Mouse (Mus musculus) liver, embryonic 15.5 days (tissue): Measurements from ENCODE around the gene Emc8. TPM values are rescaled to one million over a fixed set of nuclear protein-coding genes. Genes with fewer than 3 reads are reported as not detected.

Experiments used
- ATAC-seq: fragments of 200-750 bp; cut with Nextera tagmentation; 2 replicates; pipeline ENCODE4 v1.8.0; 2017; ENCODE audit warnings: moderate number of reproducible peaks, mild to moderate bottlenecking, moderate library complexity; ENCODE audit not compliant: insufficient read depth
- H3K27ac ChIP-seq: fragments of 300-500 bp; sonication (generic); replicated peaks from 2 replicates; pipeline ENCODE4 v1.5.1; 2015; ENCODE audit warnings: mild to moderate bottlenecking, inconsistent platforms
- H3K27me3 ChIP-seq: fragments of 300-500 bp; sonication (generic); 2 replicates; pipeline ENCODE4 v1.6.1; 2015; ENCODE audit warnings: mild to moderate bottlenecking, inconsistent platforms
- H3K36me3 ChIP-seq: fragments of 300-500 bp; sonication (generic); replicated peaks from 2 replicates; pipeline ENCODE4 v1.6.1; 2015; ENCODE audit warnings: moderate library complexity, mild to moderate bottlenecking, inconsistent platforms
- H3K4me1 ChIP-seq: fragments of 300-500 bp; sonication (generic); replicated peaks from 2 replicates; pipeline ENCODE4 v1.6.1; 2015; ENCODE audit warnings: inconsistent platforms
- H3K4me2 ChIP-seq: fragments of 300-500 bp; sonication (generic); 2 replicates; pipeline ENCODE4 v1.6.1; 2015; ENCODE audit warnings: moderate library complexity, mild to moderate bottlenecking, inconsistent platforms
- H3K4me3 ChIP-seq: fragments of 300-500 bp; sonication (generic); replicated peaks from 2 replicates; pipeline ENCODE4 v1.5.1; 2015; ENCODE audit warnings: mild to moderate bottlenecking, inconsistent platforms
- H3K9ac ChIP-seq: fragments of 300-500 bp; sonication (generic); 2 replicates; pipeline ENCODE4 v1.6.1; 2015; ENCODE audit warnings: moderate library complexity, mild to moderate bottlenecking, inconsistent platforms
- H3K9me3 ChIP-seq: fragments of 300-500 bp; sonication (generic); replicated peaks from 2 replicates; pipeline ENCODE4 v1.6.1; 2016; ENCODE audit warnings: inconsistent platforms
- WGBS: fragments of 180-500 bp; shearing (Covaris S2); methylation state at CpG from one replicate; pipeline ENCODE4 v1.1.7; 2015; ENCODE audit warnings: mixed read lengths; ENCODE audit not compliant: insufficient replicate concordance; 5-methylcytosine and 5-hydroxymethylcytosine counted together
- polyA plus RNA-seq: library from polyadenylated mRNA; unstranded; fragments of >200 nt; fragmentation: Nextera tagmentation; extraction: Ambion mirVana; gene quantifications from 2 replicates; pipeline ENCODE4 v1.2.1, GENCODE M21; 2015

Gene Emc8
- polyA plus RNA-seq, 1 experiment from 2014 or later = 100 TPM

GRCm38 (mm10) chr8:120620441-120620840, 47.9 kb downstream of the Emc8 start:
- WGBS = 56% methylated on average over 7 of the region's 7 CpGs
- H3K36me3 ChIP-seq = no peaks in the 10 kb centered on the region
- peaks cover 42% of the 10 kb centered on the region for H3K4me1 ChIP-seq
- H3K9me3 ChIP-seq = no peaks in the 10 kb centered on the region
- no peaks in the 10 kb centered on the region for H3K27me3 ChIP-seq
- no peak overlapping the region for H3K4me2 ChIP-seq
- H3K27ac ChIP-seq = peak overlapping the region; percentile 54; the same call in 1 of the 2 replicates
- H3K4me3 ChIP-seq = no peak overlapping the region
- ATAC-seq = peak; percentile 20; the same call in 1 of the 2 replicates
- no peak overlapping the region for H3K9ac ChIP-seq

- Histone ChIP-seq H3K36me3 (no peaks in the 10 kb centered on the region), H3K4me1 (peaks cover 42% of the 10 kb centered on the region), H3K9me3 (no peaks in the 10 kb centered on the region), H3K27ac (peak overlapping the region; percentile 64), H3K4me3 (no peak overlapping the region), H3K27me3 (no peaks in the 10 kb centered on the region), H3K4me2 (no peak overlapping the region), H3K9ac (no peak overlapping the region)
- peak; percentile 19; the same call in 1 of the 2 replicates for ATAC-seq
- 54% methylated on average over 11 of the region's 11 CpGs for WGBS
Measured at GRCm38 (mm10) chr8:120619235-120620180, 48.9 kb downstream of the Emc8 start.

- ATAC-seq = no peak
- Histone ChIP-seq H3K4me1 (peaks cover 31% of the 10 kb centered on the region), H3K4me2 (no peak overlapping the region), H3K36me3 (no peaks in the 10 kb centered on the region), H3K27ac (no peak overlapping the region), H3K4me3 (no peak overlapping the region), H3K9me3 (no peaks in the 10 kb centered on the region), H3K9ac (no peak overlapping the region), H3K27me3 (peaks cover 10% of the 10 kb centered on the region; the same call in 1 of the 2 replicates)
- WGBS = 0% methylated on average over 6 of the region's 6 CpGs
Measured at GRCm38 (mm10) chr8:120618110-120618509, 50.3 kb downstream of the Emc8 start.

DNA sequence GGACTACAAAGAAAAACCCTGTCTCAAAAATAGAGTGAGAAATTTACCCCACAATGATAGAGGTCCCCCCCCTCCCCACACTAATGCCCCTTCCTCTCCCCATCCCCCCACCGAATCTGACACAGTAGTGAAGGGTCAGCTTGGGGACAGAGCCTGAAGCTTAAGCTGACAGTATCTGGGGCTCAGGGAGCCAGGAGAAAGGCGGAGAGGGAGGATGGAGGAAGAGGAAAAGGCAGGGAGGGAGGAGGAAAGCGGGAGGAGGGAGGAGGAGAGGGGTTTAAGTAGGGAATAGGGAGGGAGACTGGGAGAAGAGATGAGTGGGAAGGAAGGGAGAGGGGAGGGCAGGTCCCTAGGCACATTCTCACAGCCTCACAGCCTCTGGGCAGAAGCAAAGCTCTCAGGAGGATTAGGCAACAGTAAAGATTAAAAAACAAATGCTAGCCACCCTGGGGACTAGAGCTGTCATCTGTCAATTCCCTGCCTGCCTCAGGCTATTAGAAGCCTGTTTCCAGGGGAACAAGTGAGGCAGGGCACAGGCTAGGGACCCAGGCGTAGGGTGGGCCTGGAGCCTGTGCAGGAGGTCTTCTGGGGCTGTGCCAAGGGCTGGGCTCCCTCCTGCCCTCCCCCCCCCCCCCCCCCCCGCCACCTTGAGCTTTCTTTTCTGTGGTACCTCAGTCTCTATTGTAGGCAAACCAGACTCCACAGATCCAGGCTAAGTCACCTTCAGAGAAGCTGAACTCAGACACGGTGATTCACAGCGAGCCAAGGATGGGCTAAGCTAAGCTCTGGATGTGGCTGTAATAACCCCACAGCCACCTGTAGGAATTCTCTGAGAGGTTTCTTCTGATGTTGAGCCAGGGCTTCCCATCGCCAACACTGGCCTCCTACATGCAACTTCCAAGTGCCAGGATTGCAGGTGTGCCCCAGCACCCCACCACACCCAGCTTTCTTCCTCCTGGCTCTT, 51.4 kb downstream of the Emc8 start:
- no peak overlapping the region for H3K27ac ChIP-seq
- H3K4me3 ChIP-seq = no peak overlapping the region
- no peaks in the 10 kb centered on the region for H3K9me3 ChIP-seq
- H3K4me1 ChIP-seq = peaks cover 27% of the 10 kb centered on the region
- H3K36me3 ChIP-seq = no peaks in the 10 kb centered on the region
- no peak for ATAC-seq
- no peak overlapping the region for H3K4me2 ChIP-seq
- H3K27me3 ChIP-seq = peaks cover 15% of the 10 kb centered on the region; the same call in 1 of the 2 replicates
- no peak overlapping the region for H3K9ac ChIP-seq
- WGBS = 49% methylated on average over 7 of the region's 8 CpGs

- 58% methylated on average over 3 of the region's 3 CpGs for WGBS
- no peak overlapping the region for H3K9ac ChIP-seq
- no peak overlapping the region for H3K4me2 ChIP-seq
- H3K27me3 ChIP-seq = peaks cover 20% of the 10 kb centered on the region; the same call in 1 of the 2 replicates
- no peaks in the 10 kb centered on the region for H3K36me3 ChIP-seq
- no peaks in the 10 kb centered on the region for H3K9me3 ChIP-seq
- H3K4me1 ChIP-seq = peaks cover 11% of the 10 kb centered on the region
- no peak for ATAC-seq
- no peak overlapping the region for H3K27ac ChIP-seq
- no peak overlapping the region for H3K4me3 ChIP-seq
Measured at GRCm38 (mm10) chr8:120614491-120614890, 53.9 kb downstream of the Emc8 start.

GRCm38 (mm10) chr8:120610824-120611223, 57.5 kb downstream of the Emc8 start:
- H3K36me3 ChIP-seq = no peaks in the 10 kb centered on the region
- no peak overlapping the region for H3K27ac ChIP-seq
- no peak overlapping the region for H3K4me2 ChIP-seq
- no peaks in the 10 kb centered on the region for H3K9me3 ChIP-seq
- peaks cover 22% of the 10 kb centered on the region; the same call in 1 of the 2 replicates for H3K27me3 ChIP-seq
- no peak for ATAC-seq
- H3K4me3 ChIP-seq = no peak overlapping the region
- H3K9ac ChIP-seq = no peak overlapping the region
- H3K4me1 ChIP-seq = peaks cover 10% of the 10 kb centered on the region
- 73% methylated on average over 6 of the region's 6 CpGs for WGBS

- H3K4me1 ChIP-seq = peaks cover 10% of the 10 kb centered on the region
- peaks cover 9% of the 10 kb centered on the region; the same call in 1 of the 2 replicates for H3K27me3 ChIP-seq
- no peak for ATAC-seq
- peak overlapping the region; percentile 46 for H3K4me2 ChIP-seq
- 5% methylated on average over 7 of the region's 7 CpGs for WGBS
- no peaks in the 10 kb centered on the region for H3K36me3 ChIP-seq
- peak overlapping the region; percentile 14; the same call in 1 of the 2 replicates for H3K4me3 ChIP-seq
- H3K9ac ChIP-seq = no peak overlapping the region
- no peak overlapping the region for H3K27ac ChIP-seq
- no peaks in the 10 kb centered on the region for H3K9me3 ChIP-seq
Measured at GRCm38 (mm10) chr8:120607885-120608284, 60.5 kb downstream of the Emc8 start.

- no peak overlapping the region for H3K27ac ChIP-seq
- peak overlapping the region; percentile 46 for H3K4me2 ChIP-seq
- no peak overlapping the region for H3K9ac ChIP-seq
- peaks cover 6% of the 10 kb centered on the region; the same call in 1 of the 2 replicates for H3K27me3 ChIP-seq
- peaks cover 10% of the 10 kb centered on the region for H3K4me1 ChIP-seq
- no peak for ATAC-seq
- no peaks in the 10 kb centered on the region for H3K9me3 ChIP-seq
- WGBS = 67% methylated on average over 9 of the region's 9 CpGs
- H3K4me3 ChIP-seq = 0 out of 2 replicates have a peak overlapping the region, but pooled peaks have one; percentile 14
- H3K36me3 ChIP-seq = no peaks in the 10 kb centered on the region
Measured at GRCm38 (mm10) chr8:120607460-120607859, 60.9 kb downstream of the Emc8 start.
